Mouse (Mus musculus) kidney, embryonic 15.5 days (tissue): ENCODE data around the gene Scai. TPM values are rescaled to one million over a fixed set of nuclear protein-coding genes. Genes with fewer than 3 reads are reported as not detected.
A peak's percentile ranks its signal among the peaks of the same experiment; 100 is the strongest.
"Not testable (repeated sequence)": the region's sequence is repeated elsewhere in the genome, so short reads cannot be mapped to it uniquely, and the experiment has no call there.

Experiments used
- ATAC-seq: fragments of 200-750 bp; cut with Nextera tagmentation; replicated peaks from 2 replicates; pipeline ENCODE4 v1.8.0; 2017; ENCODE audit warnings: moderate TSS enrichment; ENCODE audit not compliant: low FRiP score
- H3K27ac ChIP-seq: fragments of 300-500 bp; sonication (generic); 2 replicates; pipeline ENCODE4 v1.5.1; 2015; ENCODE audit warnings: mild to moderate bottlenecking, inconsistent platforms
- H3K27me3 ChIP-seq: fragments of 300-500 bp; sonication (generic); 2 replicates; pipeline ENCODE4 v1.6.1; 2015; ENCODE audit warnings: inconsistent platforms
- H3K36me3 ChIP-seq: fragments of 300-500 bp; sonication (generic); 2 replicates; pipeline ENCODE4 v1.6.1; 2015; ENCODE audit warnings: inconsistent platforms
- H3K4me1 ChIP-seq: fragments of 300-500 bp; sonication (generic); 2 replicates; pipeline ENCODE4 v1.6.1; 2015; ENCODE audit warnings: inconsistent platforms
- H3K4me2 ChIP-seq: fragments of 300-500 bp; sonication (generic); 2 replicates; pipeline ENCODE4 v1.6.1; 2015; ENCODE audit warnings: moderate library complexity, mild to moderate bottlenecking, inconsistent platforms
- H3K4me3 ChIP-seq: fragments of 300-500 bp; sonication (generic); replicated peaks from 2 replicates; pipeline ENCODE4 v1.5.1; 2015; ENCODE audit warnings: mild to moderate bottlenecking, inconsistent platforms
- H3K9ac ChIP-seq: fragments of 300-500 bp; sonication (generic); 2 replicates; pipeline ENCODE4 v1.6.1; 2015; ENCODE audit warnings: mild to moderate bottlenecking, inconsistent platforms
- H3K9me3 ChIP-seq: fragments of 300-500 bp; sonication (generic); replicated peaks from 2 replicates; pipeline ENCODE4 v1.6.1; 2016; ENCODE audit warnings: inconsistent platforms
- WGBS: fragments of 180-500 bp; shearing (Covaris S2); methylation state at CpG from one replicate; pipeline ENCODE4 v1.1.7; 2015; ENCODE audit warnings: mixed read lengths; 5-methylcytosine and 5-hydroxymethylcytosine counted together
- polyA plus RNA-seq: library from polyadenylated mRNA; unstranded; fragments of >200 nt; fragmentation: Nextera tagmentation; extraction: Ambion mirVana; gene quantifications from 2 replicates; pipeline ENCODE4 v1.2.1, GENCODE M21; 2015

Scai gene
- polyA plus RNA-seq: 10.1 and 10.7 TPM in 2 replicates

DNA sequence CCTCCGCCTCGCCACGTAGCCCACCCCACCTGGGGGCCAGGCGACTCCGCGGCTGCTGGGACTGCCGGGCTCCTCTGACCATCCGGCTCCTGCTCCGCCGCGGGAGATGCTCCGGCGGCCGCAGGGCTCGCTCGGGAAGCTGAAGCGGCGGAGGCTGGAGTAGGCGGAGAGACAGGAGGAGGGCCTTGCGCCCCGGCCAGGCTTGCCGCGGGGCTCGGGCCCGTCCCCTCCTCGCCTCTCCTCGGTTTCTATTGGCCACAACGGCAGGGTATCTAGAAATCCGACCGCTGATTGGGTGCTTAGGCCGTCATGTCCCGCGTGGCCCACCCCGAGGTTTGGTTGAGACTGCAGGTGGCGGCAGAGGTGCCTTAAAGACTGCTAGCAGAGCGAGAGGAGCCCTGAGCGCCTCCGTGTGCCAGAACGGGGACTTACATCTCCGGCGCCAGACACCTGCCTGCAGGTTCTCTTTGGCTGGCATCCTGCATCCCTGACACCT lies at the start of gene Scai:
Scai (minus strand) TSS at position 174 of the 496 bp plus-strand sequence.
- peak; percentile 100 for ATAC-seq
- peak within 1 kb of the TSS; percentile 80 for H3K4me3 ChIP-seq
- no peaks in the 10 kb centered on the region for H3K9me3 ChIP-seq
- peak within 1 kb of the TSS; percentile 95 for H3K27ac ChIP-seq
- under 1% methylated on average over 41 of the region's 41 CpGs for WGBS
- H3K36me3 ChIP-seq: peaks cover 3% of the 10 kb centered on the region; the same call in 1 of the 2 replicates
- peaks cover 10% of the 10 kb centered on the region for H3K4me1 ChIP-seq
- H3K9ac ChIP-seq: peak within 1 kb of the TSS; percentile 85
- no peaks in the 10 kb centered on the region for H3K27me3 ChIP-seq
- H3K4me2 ChIP-seq: peak within 1 kb of the TSS; percentile 74

DNA sequence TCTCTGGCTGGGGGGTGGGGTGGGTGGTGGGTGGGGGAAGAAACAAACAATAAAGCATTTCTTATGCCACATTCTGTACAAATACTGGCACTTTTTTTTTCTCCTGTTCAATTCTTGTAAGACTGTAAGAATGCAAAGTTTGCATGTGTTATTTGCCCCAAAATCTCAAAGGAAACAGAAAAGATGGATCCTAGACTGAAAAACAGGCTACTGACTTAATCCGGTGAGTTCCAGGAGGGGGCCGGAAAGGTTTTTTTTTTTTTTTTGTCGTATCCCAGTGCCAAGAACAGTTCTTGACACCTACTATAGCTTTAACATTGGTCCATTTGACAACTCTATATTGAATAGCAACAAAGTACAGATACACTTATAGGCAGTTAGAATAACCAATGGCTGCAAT lies 36.2 kb upstream of the Scai start:
- H3K27ac ChIP-seq: peak overlapping the region; percentile 54; the same call in 1 of the 2 replicates
- no peak for ATAC-seq

DNA sequence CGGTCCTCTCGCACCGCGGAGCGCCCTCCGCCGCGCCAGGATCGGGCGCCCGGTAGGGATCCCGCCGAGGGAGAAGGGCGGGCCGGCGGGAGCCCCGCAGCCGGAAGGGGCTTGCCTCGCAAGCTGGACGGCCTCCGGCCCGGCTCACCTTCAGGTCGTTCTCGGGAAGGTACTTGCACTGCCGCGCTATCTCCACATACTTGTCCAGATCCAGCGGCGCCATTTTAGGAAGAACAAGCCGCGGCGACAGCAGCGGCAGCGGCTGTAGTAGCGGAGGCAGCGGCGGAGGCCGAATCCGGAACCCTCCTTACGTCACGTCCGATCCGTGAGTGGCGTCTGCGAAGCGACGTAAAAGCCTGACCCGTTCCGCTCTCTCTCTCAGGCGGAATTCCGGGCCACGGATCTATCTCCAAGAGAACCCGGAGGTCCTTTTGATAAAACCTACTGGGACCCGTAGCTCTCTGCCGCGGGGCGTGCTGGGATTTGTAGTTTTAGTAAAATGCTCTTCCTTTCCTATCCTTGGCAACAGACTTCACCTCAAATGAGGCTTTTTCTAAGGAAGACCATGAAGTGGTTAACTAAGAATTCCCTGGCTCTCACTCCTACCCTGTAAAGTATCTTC lies 35.6 kb upstream of the Scai start, which contains the start of gene Ppp6c:
Ppp6c (minus strand) TSS at position 433 of the 622 bp plus-strand sequence.
- peak; percentile 99 for ATAC-seq
- H3K9me3 ChIP-seq: no peaks in the 10 kb centered on the region
- H3K27me3 ChIP-seq: no peaks in the 10 kb centered on the region
- WGBS: under 1% methylated on average over 41 of the region's 56 CpGs
- H3K9ac ChIP-seq: peak within 1 kb of the TSS; percentile 82
- H3K4me2 ChIP-seq: peak within 1 kb of the TSS; percentile 63
- no peaks in the 10 kb centered on the region for H3K36me3 ChIP-seq
- peaks cover 15% of the 10 kb centered on the region for H3K4me1 ChIP-seq
- peak within 1 kb of the TSS; percentile 89 for H3K4me3 ChIP-seq
- H3K27ac ChIP-seq: peak within 1 kb of the TSS; percentile 97

More for the DNA sequence above, 36.2 kb upstream of the Scai start:
- H3K9ac ChIP-seq: no peak overlapping the region
- H3K36me3 ChIP-seq: no peaks in the 10 kb centered on the region
- H3K4me1 ChIP-seq: peaks cover 15% of the 10 kb centered on the region
- H3K27me3 ChIP-seq: no peaks in the 10 kb centered on the region
- no peaks in the 10 kb centered on the region for H3K9me3 ChIP-seq
- H3K4me2 ChIP-seq: peak overlapping the region; percentile 63
- H3K4me3 ChIP-seq: peak overlapping the region; percentile 89
- WGBS: 30% methylated on average over 3 of the region's 3 CpGs

DNA sequence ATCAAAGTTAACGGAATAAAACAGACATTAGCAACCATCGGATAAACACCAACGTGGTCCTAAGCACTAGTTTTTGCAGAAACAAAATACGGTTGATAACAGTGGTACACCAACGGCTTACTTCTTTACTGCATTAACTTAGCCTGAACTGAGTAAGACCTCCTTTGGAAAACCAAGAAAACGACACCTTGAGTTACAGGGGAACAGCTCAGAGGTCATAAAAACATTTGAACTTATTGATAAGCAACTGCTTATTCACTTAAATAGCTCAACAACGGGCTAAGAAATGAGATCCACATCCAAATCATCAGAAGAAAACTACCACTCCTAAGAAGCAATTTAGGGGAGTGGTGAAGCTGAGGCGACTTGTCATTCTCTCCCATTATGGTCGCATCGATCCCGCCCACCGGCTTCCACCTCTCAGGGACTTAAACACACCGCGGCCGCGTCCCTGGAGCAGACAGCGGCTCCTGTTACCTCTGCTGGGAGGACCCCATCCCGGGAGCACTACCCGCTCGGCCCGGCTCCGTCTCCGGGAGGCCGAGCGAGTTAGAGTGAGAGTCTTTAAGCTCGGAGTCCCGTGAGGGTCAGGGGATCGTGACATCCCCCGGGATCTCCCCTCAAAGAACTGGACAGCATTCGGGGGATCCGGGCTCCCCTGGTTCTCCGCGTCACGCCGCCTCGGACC lies 34.9 kb upstream of the Scai start:
- Histone ChIP-seq H3K4me3 (peak overlapping the region; percentile 89), H3K4me2 (peak overlapping the region; percentile 63), H3K4me1 (peaks cover 15% of the 10 kb centered on the region), H3K27ac (peak overlapping the region; percentile 97), H3K9ac (peak overlapping the region; percentile 82)
- not testable (repeated sequence) for H3K36me3 ChIP-seq, H3K9me3 ChIP-seq, H3K27me3 ChIP-seq
- ATAC-seq: peak; percentile 76
- WGBS: 3% methylated on average over 36 of the region's 36 CpGs

DNA sequence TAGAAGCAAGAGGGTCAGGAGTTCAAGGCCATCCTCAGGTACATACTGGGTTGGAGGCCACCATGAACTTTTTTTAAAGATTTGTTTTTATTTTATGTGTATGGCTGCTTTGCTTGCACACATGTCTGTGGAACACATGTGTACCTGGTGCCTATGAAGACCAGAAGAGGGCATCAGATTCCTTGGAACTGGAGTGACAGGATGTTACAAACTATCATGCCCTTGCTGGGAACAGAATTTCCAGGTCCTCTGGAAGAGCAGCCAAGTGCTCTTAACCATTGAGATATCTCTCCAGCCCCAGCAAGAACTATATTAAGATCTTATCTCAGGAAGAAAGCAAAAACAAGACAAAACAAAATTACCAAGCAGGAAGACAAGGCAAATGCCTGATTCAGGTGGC lies 34.1 kb upstream of the Scai start:
- H3K27me3 ChIP-seq: no peaks in the 10 kb centered on the region
- peak overlapping the region; percentile 89 for H3K4me3 ChIP-seq
- H3K9me3 ChIP-seq: no peaks in the 10 kb centered on the region
- peak overlapping the region; percentile 63 for H3K4me2 ChIP-seq
- no peaks in the 10 kb centered on the region for H3K36me3 ChIP-seq
- no peak for ATAC-seq
- H3K4me1 ChIP-seq: peaks cover 15% of the 10 kb centered on the region
- H3K27ac ChIP-seq: no peak overlapping the region
- no peak overlapping the region for H3K9ac ChIP-seq

DNA sequence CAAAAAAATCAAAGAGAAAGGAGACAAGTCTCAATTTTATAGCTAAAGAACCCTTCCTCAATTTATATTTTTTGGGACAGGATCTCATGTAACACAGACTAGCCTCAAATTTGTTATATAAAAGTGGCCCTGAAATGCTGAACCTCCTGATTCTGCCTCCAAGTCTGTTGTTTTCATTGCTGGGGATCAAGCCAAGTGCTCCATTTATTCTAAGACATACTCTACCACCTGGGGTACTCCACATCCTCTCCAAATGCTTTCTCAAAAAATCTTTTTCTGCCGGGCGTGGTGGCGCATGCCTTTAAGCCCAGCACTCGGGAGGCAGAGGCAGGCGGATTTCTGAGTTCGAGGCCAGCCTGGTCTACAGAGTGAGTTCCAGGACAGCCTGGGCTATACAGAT lies 29.5 kb upstream of the Scai start:
- no peaks in the 10 kb centered on the region for H3K27me3 ChIP-seq
- ATAC-seq: no peak
- no peaks in the 10 kb centered on the region for H3K9me3 ChIP-seq
- no peaks in the 10 kb centered on the region for H3K36me3 ChIP-seq
- H3K4me1 ChIP-seq: peaks cover 11% of the 10 kb centered on the region
- no peak overlapping the region for H3K4me2 ChIP-seq
- H3K4me3 ChIP-seq: no peak overlapping the region
- no peak overlapping the region for H3K27ac ChIP-seq
- H3K9ac ChIP-seq: no peak overlapping the region
- 95% methylated on average over 6 of the region's 6 CpGs for WGBS

DNA sequence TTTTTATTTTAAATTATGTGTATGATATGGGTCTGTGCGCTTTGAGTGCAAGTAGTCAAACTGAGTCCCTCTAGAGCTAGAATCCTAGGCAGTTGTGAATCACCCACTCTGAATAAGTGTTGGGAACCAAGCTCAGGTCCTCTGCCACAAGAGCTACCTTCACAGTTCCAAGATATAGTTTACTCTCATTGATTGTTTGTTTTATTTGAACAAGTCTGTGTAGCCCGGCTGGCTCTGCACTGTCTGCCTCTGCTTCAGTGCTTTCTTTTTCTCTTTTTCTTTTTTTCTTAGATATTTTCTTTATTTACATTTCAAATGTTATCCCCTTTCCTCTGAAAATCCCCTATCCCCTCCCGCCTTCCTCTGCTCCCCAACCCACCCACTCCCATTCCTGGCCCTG lies 28.5 kb upstream of the Scai start:
- H3K27me3 ChIP-seq: no peaks in the 10 kb centered on the region
- no peak overlapping the region for H3K27ac ChIP-seq
- H3K4me2 ChIP-seq: no peak overlapping the region
- H3K36me3 ChIP-seq: no peaks in the 10 kb centered on the region
- no peak overlapping the region for H3K9ac ChIP-seq
- H3K4me3 ChIP-seq: no peak overlapping the region
- ATAC-seq: no peak
- H3K9me3 ChIP-seq: no peaks in the 10 kb centered on the region
- 0 out of 2 replicates have a peak, but pooled peaks cover 4% of the 10 kb centered on the region for H3K4me1 ChIP-seq
- WGBS: 86% methylated on average over 3 of the region's 3 CpGs

DNA sequence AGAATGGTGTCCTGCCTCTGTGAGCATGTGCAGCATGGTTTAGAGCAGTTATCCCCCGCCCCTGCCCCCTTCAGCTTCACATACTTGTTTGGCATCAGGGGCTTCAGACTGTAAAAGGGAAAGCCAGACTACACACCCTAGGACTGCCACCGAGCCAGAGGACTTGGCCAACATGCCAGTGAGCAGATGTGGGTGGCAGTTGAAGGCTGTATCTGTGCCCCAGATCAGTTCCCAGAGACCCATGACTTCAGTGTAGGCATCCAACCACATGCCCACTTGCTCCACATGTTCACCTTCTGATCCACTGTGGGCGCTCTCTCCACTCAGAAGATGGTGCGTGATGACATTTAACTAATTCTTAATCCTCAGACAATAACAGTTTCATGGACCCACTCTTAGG lies 26.6 kb upstream of the Scai start:
- H3K4me2 ChIP-seq: no peak overlapping the region
- 0 out of 2 replicates have a peak, but pooled peaks cover 4% of the 10 kb centered on the region for H3K4me1 ChIP-seq
- no peaks in the 10 kb centered on the region for H3K27me3 ChIP-seq
- H3K36me3 ChIP-seq: no peaks in the 10 kb centered on the region
- 97% methylated on average over 4 of the region's 4 CpGs for WGBS
- no peak for ATAC-seq
- H3K9me3 ChIP-seq: no peaks in the 10 kb centered on the region
- no peak overlapping the region for H3K4me3 ChIP-seq
- no peak overlapping the region for H3K27ac ChIP-seq
- no peak overlapping the region for H3K9ac ChIP-seq

DNA sequence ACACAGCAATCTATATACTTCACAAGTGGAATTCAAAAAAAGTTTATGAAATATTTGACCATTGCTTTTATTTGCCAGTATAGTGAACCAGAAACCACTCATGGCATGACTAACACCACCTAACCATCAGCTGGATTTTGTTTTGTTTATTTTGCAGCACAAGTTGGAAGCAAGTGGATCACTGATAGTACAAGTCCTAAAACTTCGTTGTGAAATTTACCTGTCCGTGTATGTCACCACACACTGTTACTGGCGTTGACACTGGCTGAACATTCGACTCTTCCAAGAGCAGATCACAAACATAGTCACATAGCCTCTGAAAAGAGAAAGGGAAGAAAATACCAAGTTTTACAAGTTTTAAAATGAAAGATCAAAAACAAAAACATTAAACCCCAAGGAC lies 20.2 kb upstream of the Scai start:
- H3K4me2 ChIP-seq: no peak overlapping the region
- WGBS: 91% methylated on average over 4 of the region's 4 CpGs
- H3K9me3 ChIP-seq: no peaks in the 10 kb centered on the region
- no peaks in the 10 kb centered on the region for H3K27me3 ChIP-seq
- H3K4me1 ChIP-seq: 0 out of 2 replicates have a peak, but pooled peaks cover 4% of the 10 kb centered on the region
- H3K27ac ChIP-seq: no peak overlapping the region
- H3K9ac ChIP-seq: no peak overlapping the region
- H3K36me3 ChIP-seq: peaks cover 8% of the 10 kb centered on the region; the same call in 1 of the 2 replicates
- no peak overlapping the region for H3K4me3 ChIP-seq
- no peak for ATAC-seq

DNA sequence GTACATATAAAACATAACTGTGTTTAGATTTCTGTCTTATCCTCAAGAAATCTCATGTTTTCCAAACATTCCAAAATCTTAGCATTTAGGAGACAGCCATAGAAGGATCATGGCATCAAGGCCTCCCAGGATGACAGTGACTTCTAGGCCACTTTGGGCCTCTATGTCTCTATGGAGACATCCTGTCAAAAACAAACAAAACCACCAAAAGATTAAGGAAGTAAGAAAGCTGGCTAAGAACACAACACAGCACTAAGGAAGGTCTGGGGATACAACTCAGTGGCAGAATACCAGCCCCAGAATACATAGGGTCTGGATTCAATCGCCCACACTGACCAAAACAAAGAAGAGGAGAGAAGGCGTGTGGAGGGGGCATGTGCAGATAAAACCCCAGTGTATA lies 12.8 kb upstream of the Scai start:
- Histone ChIP-seq H3K4me1 (no peaks in the 10 kb centered on the region), H3K36me3 (peaks cover 51% of the 10 kb centered on the region), H3K9ac (no peak overlapping the region), H3K9me3 (no peaks in the 10 kb centered on the region), H3K27me3 (no peaks in the 10 kb centered on the region), H3K27ac (no peak overlapping the region), H3K4me3 (no peak overlapping the region), H3K4me2 (no peak overlapping the region)
- 92% methylated on average over 2 of the region's 2 CpGs for WGBS
- no peak for ATAC-seq

DNA sequence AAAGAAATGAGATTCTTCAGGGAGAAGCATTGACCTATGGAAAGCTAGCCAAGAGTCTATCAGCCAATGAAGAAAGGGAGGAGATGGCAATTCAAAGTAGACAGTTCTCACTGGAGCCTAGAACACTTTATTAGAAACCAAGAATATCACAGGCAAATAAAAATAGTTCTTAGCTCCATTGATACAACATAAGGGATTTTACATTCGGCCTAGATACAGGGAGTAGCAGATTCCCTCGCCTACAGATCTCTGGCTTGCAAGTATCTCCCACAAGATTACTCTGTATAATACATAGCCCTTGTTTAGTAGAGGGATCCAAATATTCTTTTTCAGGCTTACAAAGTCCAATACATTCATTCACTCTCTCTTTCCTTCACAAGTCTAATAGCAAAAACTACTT lies 4.3 kb upstream of the Scai start:
- Histone ChIP-seq H3K36me3 (peaks cover 23% of the 10 kb centered on the region), H3K4me1 (peaks cover 3% of the 10 kb centered on the region; the same call in 1 of the 2 replicates), H3K27me3 (no peaks in the 10 kb centered on the region), H3K4me3 (no peak overlapping the region), H3K9ac (no peak overlapping the region), H3K9me3 (no peaks in the 10 kb centered on the region), H3K4me2 (no peak overlapping the region), H3K27ac (no peak overlapping the region)
- ATAC-seq: no peak
- 96% methylated on average over 2 of the region's 2 CpGs for WGBS

DNA sequence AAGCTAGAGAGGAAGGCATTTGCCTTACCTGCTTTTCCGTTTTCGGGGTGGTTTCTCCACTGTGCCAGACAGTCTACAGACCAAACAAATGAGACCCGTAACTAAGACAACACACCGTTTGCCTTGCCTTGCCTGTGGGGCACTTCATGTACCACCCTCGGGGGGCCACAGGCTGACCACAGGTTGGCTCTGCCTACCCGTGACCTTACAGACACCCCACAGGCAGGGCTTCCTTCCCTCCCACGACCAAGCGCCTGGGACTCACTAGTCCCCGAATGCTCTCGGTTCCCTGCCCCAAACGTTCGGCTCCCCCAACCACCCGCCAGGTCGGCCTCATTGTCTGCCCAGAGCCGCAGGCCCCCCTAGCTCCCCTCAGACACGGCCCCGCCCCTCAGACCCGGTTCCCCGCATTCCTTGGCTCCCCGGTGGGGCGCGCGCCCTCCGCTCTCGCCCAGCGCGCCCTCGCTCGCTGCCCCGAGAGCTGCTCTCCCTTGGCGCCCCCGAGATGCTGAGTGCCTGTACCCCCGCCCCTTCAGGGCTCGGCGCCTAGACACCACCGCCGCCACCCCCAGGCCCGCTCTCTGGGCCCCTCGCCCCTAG lies 473 bp downstream of the Scai start:
- H3K27me3 ChIP-seq: no peaks in the 10 kb centered on the region
- under 1% methylated on average over 39 of the region's 39 CpGs for WGBS
- H3K4me1 ChIP-seq: peaks cover 10% of the 10 kb centered on the region
- peak; percentile 88 for ATAC-seq
- no peaks in the 10 kb centered on the region for H3K9me3 ChIP-seq
- H3K4me2 ChIP-seq: peak overlapping the region; percentile 74
- peak overlapping the region; percentile 80 for H3K4me3 ChIP-seq
- H3K36me3 ChIP-seq: peaks cover 3% of the 10 kb centered on the region; the same call in 1 of the 2 replicates
- H3K9ac ChIP-seq: peak overlapping the region; percentile 85
- peak overlapping the region; percentile 95 for H3K27ac ChIP-seq
